In genomic region chr11:50430277-50431133, GRCm38 (mm10) we compare ENCODE assay signal across 8 mouse cellular contexts. TPM values are rescaled to one million over a fixed set of nuclear protein-coding genes. Genes with fewer than 3 reads are reported as not detected.
DNase-seq lines count a peak whose midpoint lies in the region; ATAC-seq and TF ChIP-seq lines count a peak whose summit lies in the region.

Gene Rufy1, minus strand, starts transcription at chr11:50431125.

- TF ChIP-seq CTCF in brain, embryonic 14.5 days (IDR thresholded peaks at IDR 0.05; ENCODE audit: borderline replicate concordance, extremely low read depth, insufficient read depth, insufficient read length): no peak
- no peak for TF ChIP-seq CTCF in liver, adult 2 months (IDR thresholded peaks at IDR 0.05; ENCODE audit: low read depth, low read length)

- peak within 1 kb of the TSS; percentile 81 for H3K9ac ChIP-seq in heart, embryonic 12.5 days
- peak within 1 kb of the TSS; percentile 96 for H3K9ac ChIP-seq in kidney, embryonic 16.5 days (replicated peaks; ENCODE audit: low read length)
- peak within 1 kb of the TSS; percentile 96 for H3K9ac ChIP-seq in liver, adult 2 months (ENCODE audit: low read depth, low read length)

- peaks cover 6% of the 10 kb centered on the region for H3K27me3 ChIP-seq in erythroblast, embryonic 14.5 days (ENCODE audit: control insufficient read depth)
- no peaks in the 10 kb centered on the region for H3K27me3 ChIP-seq in heart, embryonic 12.5 days (replicated peaks)
- H3K27me3 ChIP-seq in kidney, embryonic 16.5 days (ENCODE audit: insufficient read depth, low read length): no peaks in the 10 kb centered on the region
- no peaks in the 10 kb centered on the region for H3K27me3 ChIP-seq in liver, adult 2 months (ENCODE audit: control insufficient read depth, insufficient read depth, low read length)

- TF ChIP-seq POLR2A in brain, embryonic 14.5 days (IDR thresholded peaks at IDR 0.05; ENCODE audit: borderline replicate concordance, extremely low read depth, insufficient read depth, insufficient read length, poor library complexity, severe bottlenecking): peak; percentile 79
- TF ChIP-seq POLR2A in liver, adult 2 months (IDR thresholded peaks at IDR 0.05; ENCODE audit: extremely low read depth, insufficient read depth, low read length): peak; percentile 33

- no peaks in the 10 kb centered on the region for H3K36me3 ChIP-seq in erythroblast, embryonic 14.5 days (ENCODE audit: control insufficient read depth)
- no peaks in the 10 kb centered on the region for H3K36me3 ChIP-seq in heart, embryonic 12.5 days
- no peaks in the 10 kb centered on the region for H3K36me3 ChIP-seq in kidney, embryonic 16.5 days (ENCODE audit: insufficient read depth, low read length)
- H3K36me3 ChIP-seq in liver, adult 2 months (ENCODE audit: control insufficient read depth, insufficient read depth, low read length): no peaks in the 10 kb centered on the region

- DNase-seq in CD4-positive helper T cell, adult 2 months (ENCODE audit: low read depth, low spot score): peak; percentile 87
- peak; percentile 91 for DNase-seq in brain, embryonic 14.5 days (ENCODE audit: low read depth)
- peak; percentile 50 for DNase-seq in liver, adult 2 months (ENCODE audit: extremely low read depth, low read depth, low spot score)
- peak; percentile 77 for DNase-seq in spleen, postnatal 36 days (ENCODE audit: low spot score in 2 of 2)

- H3K4me3 ChIP-seq in erythroblast, embryonic 14.5 days (replicated peaks): peak within 1 kb of the TSS; percentile 87
- H3K4me3 ChIP-seq in heart, embryonic 12.5 days: peak within 1 kb of the TSS; percentile 70
- peak within 1 kb of the TSS; percentile 83 for H3K4me3 ChIP-seq in kidney, embryonic 16.5 days (ENCODE audit: low read length)
- peak within 1 kb of the TSS; percentile 92 for H3K4me3 ChIP-seq in liver, adult 2 months (ENCODE audit: insufficient read depth, low read depth, low read length)

- H3K4me1 ChIP-seq in erythroblast, embryonic 14.5 days (ENCODE audit: control insufficient read depth): peaks cover 30% of the 10 kb centered on the region
- H3K4me1 ChIP-seq in heart, embryonic 12.5 days (replicated peaks): peaks cover 10% of the 10 kb centered on the region
- H3K4me1 ChIP-seq in kidney, embryonic 16.5 days (ENCODE audit: insufficient read depth, low read length): peaks cover 12% of the 10 kb centered on the region
- H3K4me1 ChIP-seq in liver, adult 2 months (ENCODE audit: control insufficient read depth, insufficient read depth, low read length): peaks cover 2% of the 10 kb centered on the region; the same call in 1 of the 2 replicates

- H3K9me3 ChIP-seq in erythroblast, embryonic 14.5 days (ENCODE audit: control insufficient read depth, low read length): no peaks in the 10 kb centered on the region
- no peaks in the 10 kb centered on the region for H3K9me3 ChIP-seq in heart, embryonic 12.5 days (replicated peaks)
- no peaks in the 10 kb centered on the region for H3K9me3 ChIP-seq in kidney, embryonic 16.5 days (ENCODE audit: low read length)

- peak within 1 kb of the TSS; percentile 76 for H3K4me2 ChIP-seq in heart, embryonic 12.5 days
- H3K4me2 ChIP-seq in kidney, embryonic 16.5 days (replicated peaks; ENCODE audit: low read depth, low read length): peak within 1 kb of the TSS; percentile 80

- H3K27ac ChIP-seq in heart, embryonic 12.5 days (ENCODE audit: poor library complexity, severe bottlenecking): peak within 1 kb of the TSS; percentile 80
- H3K27ac ChIP-seq in kidney, embryonic 16.5 days (ENCODE audit: low read length): peak within 1 kb of the TSS; percentile 96
- peak within 1 kb of the TSS; percentile 96 for H3K27ac ChIP-seq in liver, adult 2 months (replicated peaks; ENCODE audit: insufficient read depth, low read depth, low read length)

- H3K79me2 ChIP-seq in liver, adult 2 months (ENCODE audit: control insufficient read depth, insufficient read depth, low read length): peaks cover 5% of the 10 kb centered on the region; the same call in 1 of the 2 replicates

- under 1% methylated on average over 82 of the region's 90 CpGs for WGBS in heart, embryonic 12.5 days
- WGBS in kidney, embryonic 16.5 days: under 1% methylated on average over 87 of the region's 90 CpGs
- under 1% methylated on average over 90 of the region's 90 CpGs for WGBS in liver, adult 2 months

- ATAC-seq in heart, embryonic 12.5 days (ENCODE audit: insufficient number of reproducible peaks, low FRiP score): peak; percentile 88
- ATAC-seq in kidney, embryonic 16.5 days (ENCODE audit: low FRiP score, low TSS enrichment): peak; percentile 81
- peak; percentile 65; the same call in 1 of the 2 replicates for ATAC-seq in monocyte, adult 5-6 weeks (replicated peaks; ENCODE audit: insufficient number of reproducible peaks, low FRiP score, low TSS enrichment, poor library complexity, severe bottlenecking)

RNA-seq across cellular contexts. Expression of gene Rufy1, which starts in this region (rescaled TPM):
- polyA plus RNA-seq in brain, embryonic 14.5 days (2012; rRNA removed): 20.8 and 23.0 TPM in 2 replicates
- 0.18 and 0.23 TPM in 2 replicates for polyA plus RNA-seq in erythroblast, embryonic 14.5 days (2012)
- polyA plus RNA-seq in heart, embryonic 12.5 days (2016; fragmentation: Nextera tagmentation; extraction: Ambion mirVana): 19.6 and 21.8 TPM in 2 replicates
- 27.4 and 27.5 TPM in 2 replicates for polyA plus RNA-seq in kidney, embryonic 16.5 days (2015; fragmentation: Nextera tagmentation; extraction: Ambion mirVana)
- 10.5 and 10.6 TPM in 2 replicates for total RNA-seq in liver, adult 2 months (2014; rRNA removed)
- polyA plus RNA-seq in liver, adult 2 months (2012; rRNA removed): 7.4 and 8.1 TPM in 2 replicates
- total RNA-seq in monocyte, adult 5-6 weeks (2017): 47.8 to 49.7 TPM (median 48.4 TPM) in 3 replicates

Comparison
In these comparisons a context has a peak if more than half of its experiments do, and no peak if none do; other contexts are left out.
1. Peak in every context shown above with its lines: DNase-seq, ATAC-seq, H3K4me3 ChIP-seq and H3K27ac ChIP-seq.